Mouse (Mus musculus) regulatory T cell (primary cell): Measurements from ENCODE around the gene Fahd2a.

Source experiments
- in situ Hi-C: fragments of 300-600 bp; cut with MboI, MseI; formaldehyde crosslinking; loops from one replicate; pipeline ENCODE4 v1.15.1; 2025; ENCODE audit warnings: high pct_unique_total_duplicates

The Fahd2a gene

GRCm38 (mm10) chr2:127433487-127434295 is 10.7 kb downstream of the Fahd2a start:
- in situ Hi-C loops, result no loop called here

DNA sequence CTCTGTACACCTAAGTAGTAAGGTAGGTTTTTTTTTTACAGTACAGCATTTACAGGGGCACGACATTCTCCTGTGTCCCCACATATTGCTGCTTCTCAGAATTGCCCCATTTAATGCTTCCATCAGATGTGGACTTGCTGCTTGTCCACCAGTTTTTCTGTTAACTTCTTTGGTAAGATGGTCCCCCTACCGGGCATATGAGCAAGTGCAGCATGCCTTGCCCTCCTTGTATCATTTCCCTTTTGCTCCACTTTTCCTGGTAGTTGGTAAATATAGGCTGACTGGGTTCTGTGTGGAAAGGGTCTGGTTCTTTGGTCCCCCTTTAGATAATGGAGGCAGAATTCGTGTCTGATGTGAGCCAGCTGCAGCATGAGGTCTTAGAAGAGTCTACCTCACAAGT is 14.1 kb downstream of the Fahd2a start:
- in situ Hi-C loops, result no loop called here

- in situ Hi-C loops, result loop anchor here (5.0 kb wide), 1 partner anchor 58 kb away; no protein-coding TSS in a partner anchor
Observed at GRCm38 (mm10) chr2:127424977-127425376, 19.4 kb downstream of the Fahd2a start, which contains the start of gene Gpat2. Gene Gpat2, plus strand, starts transcription at chr2:127425199.

DNA sequence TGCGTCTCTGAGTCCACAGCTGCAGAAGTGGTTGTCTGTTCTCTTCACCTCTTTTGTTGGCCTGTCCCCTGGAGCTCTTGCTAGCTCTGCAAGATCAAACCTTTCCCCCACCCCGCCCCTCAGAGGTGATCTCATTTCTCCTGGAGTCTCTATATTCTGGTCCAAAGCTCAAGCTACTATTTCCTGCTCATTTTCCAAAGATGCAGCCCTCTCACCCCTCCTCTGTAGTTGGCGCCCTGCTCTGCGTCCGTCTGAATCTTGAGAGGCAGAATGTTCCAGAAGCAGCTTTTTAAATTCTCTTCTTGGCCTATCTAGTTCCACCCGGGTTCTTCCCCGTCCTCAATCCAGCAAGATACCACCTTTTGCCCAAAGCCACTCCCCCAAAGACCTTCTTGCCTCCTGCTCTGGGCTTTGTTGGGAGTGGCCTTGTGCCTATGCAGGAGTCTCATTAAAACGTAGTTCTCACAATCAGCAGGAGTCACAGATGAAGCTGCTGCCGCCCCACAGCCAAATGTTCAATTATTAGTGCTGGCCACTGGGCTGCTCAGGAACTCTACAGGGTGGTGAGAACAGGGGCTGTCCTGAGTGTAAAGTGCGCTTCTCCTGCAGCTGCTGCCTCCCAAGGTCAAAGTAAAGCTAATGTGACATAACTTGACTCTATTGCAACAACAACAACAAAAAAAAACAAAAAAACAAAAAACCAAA is 25.9 kb downstream of the Fahd2a start:
- in situ Hi-C loops, result no loop called here

- in situ Hi-C loops, result no loop called here
Observed at GRCm38 (mm10) chr2:127416706-127417105, 27.7 kb downstream of the Fahd2a start.

DNA sequence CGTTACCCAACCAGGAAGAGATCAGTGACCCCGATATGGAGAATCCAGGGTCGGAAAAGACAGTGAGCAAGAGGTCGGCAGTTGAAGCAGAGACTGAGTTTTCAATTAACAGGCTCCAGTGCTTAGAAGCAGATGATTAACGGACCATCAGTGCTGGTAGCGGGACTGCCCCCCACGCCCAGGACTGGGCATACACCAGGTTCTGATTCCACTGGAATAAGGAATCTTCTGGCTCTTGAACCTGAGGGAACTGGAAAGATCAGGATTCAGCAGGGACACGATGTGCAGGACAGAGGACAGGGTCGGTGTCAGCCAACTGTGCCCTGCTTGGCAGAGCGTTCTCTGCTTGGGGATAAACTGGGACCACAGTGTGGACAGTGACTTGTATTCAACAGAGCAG is 28.6 kb downstream of the Fahd2a start:
- in situ Hi-C loops, result no loop called here

GRCm38 (mm10) chr2:127411126-127411525 is 33.2 kb downstream of the Fahd2a start:
- in situ Hi-C loops, result no loop called here

- in situ Hi-C loops, result no loop called here
Observed at GRCm38 (mm10) chr2:127398738-127399137, 45.6 kb downstream of the Fahd2a start.

DNA sequence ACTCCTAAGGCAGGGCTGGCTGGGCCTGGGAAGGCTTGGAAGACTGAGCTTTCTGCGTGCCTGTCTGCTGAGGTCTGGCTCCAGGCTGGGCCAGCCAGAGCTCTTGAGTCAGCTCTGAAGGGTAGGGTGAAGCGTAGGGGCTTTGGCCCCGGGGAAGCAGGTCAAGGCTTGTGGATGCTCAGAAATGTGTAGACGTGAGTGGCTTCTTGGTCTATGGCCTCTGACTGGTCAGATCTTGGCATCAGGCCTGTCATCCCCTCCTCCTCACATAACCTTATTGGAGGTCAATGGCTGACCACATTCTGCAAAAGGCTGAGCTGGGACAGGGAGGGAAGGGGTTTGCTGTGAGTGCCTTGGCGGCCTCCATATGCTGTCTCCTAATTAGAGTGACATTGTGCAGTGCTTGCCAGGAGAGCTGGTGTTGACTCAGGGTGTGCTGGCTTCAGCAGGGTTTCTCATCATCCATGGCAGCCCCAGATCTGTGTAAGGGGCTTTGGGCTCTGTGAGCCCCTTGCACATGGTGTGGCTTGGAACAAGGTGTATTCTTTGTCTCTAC is 49.7 kb downstream of the Fahd2a start:
- in situ Hi-C loops, result no loop called here

- in situ Hi-C loops, result no loop called here
Observed at GRCm38 (mm10) chr2:127391323-127391722, 53.0 kb downstream of the Fahd2a start.

DNA sequence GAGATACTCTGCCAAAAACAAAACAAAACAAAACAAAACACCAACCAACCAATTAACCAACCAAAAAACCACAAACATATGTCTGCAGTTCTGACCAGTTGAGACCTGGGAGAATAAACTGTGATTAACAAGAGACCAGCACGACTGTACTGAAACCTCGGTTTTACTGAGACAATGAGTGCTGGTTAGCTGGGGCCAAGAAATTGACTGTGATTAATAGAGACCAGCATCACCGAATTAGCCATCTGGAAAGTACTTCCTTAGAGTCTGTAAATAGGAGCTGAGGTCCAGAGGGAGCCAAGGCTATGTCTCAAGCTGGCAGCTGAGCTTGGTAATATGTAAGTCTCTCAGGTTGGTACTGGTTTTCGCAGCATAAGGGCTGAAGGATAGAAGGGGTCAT is 53.5 kb downstream of the Fahd2a start:
- in situ Hi-C loops, result no loop called here

- in situ Hi-C loops, result no loop called here
Observed at GRCm38 (mm10) chr2:127390352-127390751, 54.0 kb downstream of the Fahd2a start.

- in situ Hi-C loops, result no loop called here
Observed at GRCm38 (mm10) chr2:127387521-127387920, 56.8 kb downstream of the Fahd2a start.
